Mouse (Mus musculus) thymus, postnatal 14 days (tissue): ENCODE results near the gene Fads6.
A peak's percentile ranks its signal among the peaks of the same experiment; 100 is the strongest.

ENCODE experiments used
- DNase-seq: peaks from one replicate; pipeline ENCODE4 v3.0.0; 2021

Fads6 gene

GRCm38 (mm10) chr11:115275509-115275908, 22.0 kb downstream of the Fads6 start:
- no peak for DNase-seq

- DNase-seq: no peak
These were observed 22.7 kb downstream of the Fads6 start for GRCm38 (mm10) chr11:115274771-115275170.

- no peak for DNase-seq
These were observed 23.3 kb downstream of the Fads6 start for GRCm38 (mm10) chr11:115274178-115274577.

- no peak for DNase-seq
These were observed 23.7 kb downstream of the Fads6 start for GRCm38 (mm10) chr11:115273735-115274134.

GRCm38 (mm10) chr11:115272894-115273498, 24.5 kb downstream of the Fads6 start:
- DNase-seq: no peak

GRCm38 (mm10) chr11:115271481-115271880, 26.0 kb downstream of the Fads6 start:
- no peak for DNase-seq

GRCm38 (mm10) chr11:115271052-115271451, 26.4 kb downstream of the Fads6 start:
- DNase-seq: no peak

- peak; percentile 69 for DNase-seq
These were observed 27.2 kb downstream of the Fads6 start for GRCm38 (mm10) chr11:115270148-115270861.

- DNase-seq: no peak
These were observed 28.0 kb downstream of the Fads6 start for GRCm38 (mm10) chr11:115269330-115270066.

GRCm38 (mm10) chr11:115267958-115268357, 29.5 kb downstream of the Fads6 start:
- DNase-seq: no peak

- no peak for DNase-seq
These were observed 30.2 kb downstream of the Fads6 start, which contains the start of gene Grin2c for GRCm38 (mm10) chr11:115267061-115267883. Grin2c (minus strand) TSS chr11:115267243.

GRCm38 (mm10) chr11:115266400-115266778, 31.1 kb downstream of the Fads6 start:
- DNase-seq: no peak

- DNase-seq: no peak
These were observed 31.6 kb downstream of the Fads6 start for GRCm38 (mm10) chr11:115265771-115266399.

GRCm38 (mm10) chr11:115264862-115265668, 32.4 kb downstream of the Fads6 start:
- DNase-seq: peak; percentile 53

- no peak for DNase-seq
These were observed 33.2 kb downstream of the Fads6 start for GRCm38 (mm10) chr11:115264136-115264861.

GRCm38 (mm10) chr11:115262954-115263353, 34.5 kb downstream of the Fads6 start:
- DNase-seq: no peak

GRCm38 (mm10) chr11:115259134-115259533, 38.3 kb downstream of the Fads6 start:
- no peak for DNase-seq

GRCm38 (mm10) chr11:115257775-115258510, 39.5 kb downstream of the Fads6 start:
- DNase-seq: no peak

- no peak for DNase-seq
These were observed 46.2 kb downstream of the Fads6 start for GRCm38 (mm10) chr11:115251258-115251657.
